Comparison of ENCODE assay signal across 9 mouse cellular contexts in the genomic region with DNA sequence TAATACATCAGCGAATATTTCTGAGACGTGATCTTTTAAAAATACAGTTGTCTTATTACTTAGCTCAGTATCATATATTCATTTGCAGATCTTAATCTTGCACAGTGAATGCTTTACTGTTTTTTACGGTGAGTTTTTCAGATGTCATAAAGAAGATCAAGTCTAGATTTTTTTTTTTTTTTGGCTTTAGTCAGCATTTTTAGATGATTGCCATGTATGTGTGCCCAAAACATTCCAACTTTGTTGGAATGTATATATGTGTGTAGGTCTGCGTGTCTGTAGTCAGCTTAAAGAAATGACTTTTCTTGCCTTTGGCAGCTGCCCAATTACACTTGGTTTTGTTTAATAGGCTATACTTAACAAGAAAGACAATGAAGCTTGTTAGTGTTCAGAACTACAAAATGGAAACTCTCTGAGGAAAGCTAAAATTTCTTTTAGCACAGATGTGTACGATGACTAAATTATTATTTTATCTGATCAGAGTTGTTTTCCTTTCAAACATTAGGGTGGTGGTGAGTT. TPM values are rescaled to one million over a fixed set of nuclear protein-coding genes. Genes with fewer than 3 reads are reported as not detected.
DNase-seq lines count a peak whose midpoint lies in the region; ATAC-seq lines count a peak whose summit lies in the region.
"Had no signal": no experiment of that assay in that cellular context is flagged by ENCODE, and none has a peak within 500 bp of the region (broad histone marks: within the 10 kb centered on the region; RNA-seq: fewer than 3 reads in every experiment).

No protein-coding gene starts in this region.

- no peaks in the 10 kb centered on the region for H3K9me3 ChIP-seq in kidney, embryonic 14.5 days (ENCODE audit: control insufficient read depth, low read length)
- H3K9me3 ChIP-seq in hindbrain, embryonic 13.5 days, result no peaks in the 10 kb centered on the region
- H3K9me3 ChIP-seq in midbrain, embryonic 13.5 days, result no peaks in the 10 kb centered on the region

- H3K27me3 ChIP-seq in kidney, embryonic 14.5 days (ENCODE audit: control insufficient read depth, insufficient read depth, low read length), result no peaks in the 10 kb centered on the region
- H3K27me3 ChIP-seq in hindbrain, embryonic 13.5 days, result no peaks in the 10 kb centered on the region
- no peaks in the 10 kb centered on the region for H3K27me3 ChIP-seq in midbrain, embryonic 13.5 days

- H3K4me3 ChIP-seq in kidney, embryonic 14.5 days (ENCODE audit: low read length), result peak overlapping the region; percentile 88
- no peak overlapping the region for H3K4me3 ChIP-seq in hindbrain, embryonic 13.5 days
- H3K4me3 ChIP-seq in midbrain, embryonic 13.5 days (replicated peaks), result no peak overlapping the region

- peak overlapping the region; percentile 82 for H3K4me2 ChIP-seq in kidney, embryonic 14.5 days (replicated peaks; ENCODE audit: low read depth, low read length)
- peak overlapping the region; percentile 94 for H3K4me2 ChIP-seq in hindbrain, embryonic 13.5 days
- H3K4me2 ChIP-seq in midbrain, embryonic 13.5 days (replicated peaks), result peak overlapping the region; percentile 37; the same call in 1 of the 2 replicates

- H3K36me3 ChIP-seq in kidney, embryonic 14.5 days (ENCODE audit: control insufficient read depth, insufficient read depth, low read length), result peaks cover 13% of the 10 kb centered on the region; the same call in 1 of the 2 replicates
- peaks cover 8% of the 10 kb centered on the region for H3K36me3 ChIP-seq in hindbrain, embryonic 13.5 days
- peaks cover 9% of the 10 kb centered on the region; the same call in 1 of the 2 replicates for H3K36me3 ChIP-seq in midbrain, embryonic 13.5 days

- no peak overlapping the region for H3K9ac ChIP-seq in kidney, embryonic 14.5 days (ENCODE audit: low read depth, low read length)
- no peak overlapping the region for H3K9ac ChIP-seq in hindbrain, embryonic 13.5 days
- no peak overlapping the region for H3K9ac ChIP-seq in midbrain, embryonic 13.5 days (replicated peaks)

- no peak for ATAC-seq in kidney, embryonic 14.5 days (ENCODE audit: low FRiP score, low TSS enrichment)
- ATAC-seq in hindbrain, embryonic 13.5 days (ENCODE audit: low FRiP score), result no peak
- no peak for ATAC-seq in midbrain, embryonic 13.5 days

- 0 out of 2 replicates have a peak, but pooled peaks cover 4% of the 10 kb centered on the region for H3K4me1 ChIP-seq in kidney, embryonic 14.5 days (ENCODE audit: control insufficient read depth, insufficient read depth, low read length)
- peaks cover 28% of the 10 kb centered on the region for H3K4me1 ChIP-seq in hindbrain, embryonic 13.5 days (replicated peaks)
- H3K4me1 ChIP-seq in midbrain, embryonic 13.5 days (replicated peaks), result peaks cover 26% of the 10 kb centered on the region

- DNase-seq in kidney, postnatal 36 days, result no peak
- peak; percentile 23 for DNase-seq in MEL-GATA-1-ER (ENCODE audit: extremely low read depth, low read depth)
- DNase-seq in layer of hippocampus, postnatal 14 days (ENCODE audit: low spot score in 2 of 2), result no peak
- DNase-seq in ovary, postnatal 36 days (ENCODE audit: low spot score), result no peak
- DNase-seq in gastrocnemius, postnatal 10 days, result no peak
- DNase-seq: spleen, adult 18-20 months had no signal

- 66% methylated on average over 5 of the region's 5 CpGs for WGBS in kidney, embryonic 14.5 days
- 77% methylated on average over 5 of the region's 5 CpGs for WGBS in hindbrain, embryonic 13.5 days
- 82% methylated on average over 5 of the region's 5 CpGs for WGBS in midbrain, embryonic 13.5 days

- no peak overlapping the region for H3K27ac ChIP-seq in kidney, embryonic 14.5 days (ENCODE audit: low read depth, low read length)
- no peak overlapping the region for H3K27ac ChIP-seq in hindbrain, embryonic 13.5 days
- no peak overlapping the region for H3K27ac ChIP-seq in midbrain, embryonic 13.5 days

RNA-seq across cellular contexts. Expression of a gene that starts 1.7 kb away (rescaled TPM):
- polyA plus RNA-seq in kidney, embryonic 14.5 days (2014; fragmentation: Nextera tagmentation; extraction: Ambion mirVana), result 31.5 and 34.1 TPM in 2 replicates
- 19.2 and 19.4 TPM in 2 replicates for polyA plus RNA-seq in hindbrain, embryonic 13.5 days (2015; fragmentation: Nextera tagmentation; extraction: Ambion mirVana)
- 20.8 and 22.5 TPM in 2 replicates for polyA plus RNA-seq in midbrain, embryonic 13.5 days (2015; fragmentation: Nextera tagmentation; extraction: Ambion mirVana)
- 10 to 100 TPM; 46.1 to 47.0 TPM for total RNA-seq in layer of hippocampus, postnatal 14 days (2021)
- 10 to 100 TPM; 45.7 to 48.3 TPM for total RNA-seq in gastrocnemius, postnatal 10 days (2021)

Comparison
In these comparisons a context has a peak if more than half of its experiments do, and no peak if none do; other contexts are left out.
1. H3K4me2 ChIP-seq: peak in every context shown above with its lines; median percentile 94 in hindbrain, embryonic 13.5 days; 82 in kidney, embryonic 14.5 days; 37 in midbrain, embryonic 13.5 days.